Mouse (Mus musculus) kidney, adult 2 months (tissue): ENCODE measurements around the gene Hist1h4c.

ENCODE experiments used
- CTCF ChIP-seq: fragments of 200-500 bp; conservative IDR thresholded peaks from 2 replicates; pipeline ENCODE4 v1.5.1; 2011; ENCODE audit warnings: low read depth, mild to moderate bottlenecking, control low read depth, low read length, moderate library complexity, mixed read lengths; ENCODE audit not compliant: insufficient read depth, insufficient read length
- POLR2A ChIP-seq: fragments of 200-500 bp; IDR thresholded peaks from one replicate; pipeline ENCODE4 v1.6.1; 2011; ENCODE audit warnings: low read depth, low read length, control low read depth

- TF ChIP-seq CTCF (no peak), POLR2A (no peak)
These were observed 12.3 kb upstream of the Hist1h4c start, which contains the start of gene Hfe for GRCm38 (mm10) chr13:23710374-23711089.
